Mouse (Mus musculus): Measurements from ENCODE around the gene Smg7.

- no peak for TF ChIP-seq ZNF384 (IDR thresholded peaks at IDR 0.05; ENCODE audit: low read depth, low read length)
- no peak for TF ChIP-seq CHD2 (IDR thresholded peaks at IDR 0.05; ENCODE audit: low read depth, low read length)
- no peak for TF ChIP-seq HCFC1 (IDR thresholded peaks at IDR 0.05; ENCODE audit: borderline replicate concordance, insufficient read depth, low read length)
These were observed 114.3 kb downstream of the Smg7 start for GRCm38 (mm10) chr1:152788121-152788660.

Measured in ES-E14 (cell line).